Mouse (Mus musculus) kidney, adult 11 months (tissue): ENCODE measurements around the gene Cd38.
"Not testable (repeated sequence)": the region's sequence is repeated elsewhere in the genome, so short reads cannot be mapped to it uniquely, and the experiment has no call there.

Experiments
- DNase-seq: peaks from one replicate; pipeline ENCODE4 v3.0.0; 2022

Gene Cd38

DNA sequence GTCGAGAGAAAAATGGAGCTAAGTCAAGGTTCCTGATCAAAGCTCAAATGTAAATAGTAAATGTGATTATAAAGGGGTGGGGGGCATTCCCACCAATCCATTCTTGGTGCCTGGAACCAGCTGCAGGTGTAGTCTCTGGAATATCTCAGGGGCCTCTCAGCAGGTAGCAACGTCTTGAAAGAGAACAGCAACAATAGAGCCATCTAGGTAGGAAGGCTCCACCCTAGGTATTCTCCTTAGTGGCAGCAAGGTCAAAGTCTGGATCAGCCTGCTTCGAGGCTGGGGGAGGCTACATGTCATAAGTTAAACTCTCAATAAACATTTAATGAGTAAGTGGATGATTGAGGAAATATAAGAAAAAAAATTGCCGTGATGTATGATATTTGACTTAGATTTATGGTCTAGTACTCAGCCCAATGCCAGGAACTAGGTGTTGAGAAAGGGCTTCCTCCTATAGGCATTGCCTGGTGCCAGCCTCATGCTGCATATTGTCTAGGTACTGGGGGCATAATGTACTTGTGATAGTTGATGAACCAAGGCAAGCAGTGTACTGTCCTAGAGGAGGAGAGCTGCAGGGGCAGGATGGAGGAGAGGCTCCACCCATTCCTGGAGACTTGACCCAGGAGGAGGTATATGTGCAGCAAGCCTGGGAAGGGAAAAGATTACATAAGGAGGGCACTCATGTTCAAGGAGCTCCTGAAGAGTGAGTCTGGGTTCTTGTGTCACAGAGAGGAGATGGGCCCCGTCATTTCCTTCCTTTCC lies 7.5 kb upstream of the Cd38 start:
- no peak for DNase-seq

DNA sequence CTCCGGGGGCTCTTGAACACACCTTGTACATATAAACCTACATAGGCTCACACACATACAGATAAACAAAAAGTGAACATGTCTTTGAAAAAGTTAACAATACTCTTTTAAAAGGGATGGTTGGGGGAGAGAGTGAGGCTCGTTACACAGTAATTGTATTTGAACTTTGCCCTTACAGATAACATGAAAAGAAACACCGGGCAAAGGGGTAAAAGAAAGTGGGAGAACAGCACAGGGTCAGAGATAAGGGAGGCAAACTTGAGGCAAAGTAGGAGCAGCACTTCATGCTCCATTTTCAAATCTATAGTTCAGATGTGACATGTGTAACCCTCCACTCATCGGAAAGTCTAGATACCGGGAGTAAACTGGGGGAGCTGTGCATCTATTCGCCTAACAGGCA lies 4.7 kb upstream of the Cd38 start:
- DNase-seq: no peak

DNA sequence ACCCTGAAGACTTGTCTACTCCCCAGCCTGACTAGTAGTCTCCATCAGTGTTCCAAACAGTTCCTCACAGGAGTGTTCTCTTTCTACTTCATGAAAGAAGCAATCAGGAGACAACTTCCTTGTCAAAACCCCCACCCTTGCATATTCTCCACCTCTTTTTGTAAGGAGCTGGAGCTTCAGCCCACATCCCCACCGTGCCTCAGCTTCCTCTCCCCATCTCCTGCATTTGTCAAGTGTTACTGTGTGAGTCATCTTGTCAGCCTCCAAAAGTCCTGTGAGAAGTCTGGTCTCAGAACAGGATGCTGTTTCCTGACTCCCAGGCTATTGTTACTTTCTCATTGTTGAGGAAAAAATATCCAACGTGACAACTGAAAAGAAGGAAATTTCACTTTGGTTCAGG lies 3.0 kb upstream of the Cd38 start:
- peak; percentile 13 for DNase-seq

DNA sequence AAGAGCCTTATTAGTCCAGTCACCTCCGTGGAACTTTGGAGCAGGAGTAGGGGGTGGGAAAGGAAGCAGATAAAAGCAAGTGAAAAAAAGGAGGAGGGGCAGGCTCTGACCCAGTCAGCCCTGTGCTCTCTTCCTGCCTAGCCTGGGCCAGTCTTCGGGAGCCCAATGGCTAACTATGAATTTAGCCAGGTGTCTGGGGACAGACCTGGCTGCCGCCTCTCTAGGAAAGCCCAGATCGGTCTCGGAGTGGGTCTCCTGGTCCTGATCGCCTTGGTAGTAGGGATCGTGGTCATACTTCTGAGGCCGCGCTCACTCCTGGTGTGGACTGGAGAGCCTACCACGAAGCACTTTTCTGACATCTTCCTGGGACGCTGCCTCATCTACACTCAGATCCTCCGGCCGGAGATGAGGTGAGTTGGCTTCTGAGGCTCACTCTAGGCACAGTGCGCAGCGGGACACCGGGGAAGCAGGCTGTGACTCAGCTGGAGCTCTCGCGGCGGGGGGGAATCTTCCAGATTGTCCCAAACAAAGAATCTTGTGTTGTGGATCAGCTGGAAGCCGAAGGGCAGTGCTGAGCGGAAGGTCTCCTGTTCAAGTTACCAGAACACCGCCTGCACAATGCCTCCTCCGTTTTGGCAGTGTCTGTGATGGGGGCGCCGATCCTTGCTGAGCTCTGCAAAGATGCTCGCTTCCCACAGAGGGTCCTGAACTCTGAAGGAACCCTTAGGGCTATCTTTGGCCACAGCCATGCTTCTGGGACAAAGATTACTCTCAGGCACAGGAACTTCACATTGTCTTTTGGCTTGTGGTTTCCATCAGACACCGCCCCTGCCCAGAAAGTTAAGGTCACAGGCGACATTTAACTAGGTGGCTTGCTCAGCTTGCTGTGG lies 603 bp downstream of the Cd38 start:
- peak; percentile 13 for DNase-seq

DNA sequence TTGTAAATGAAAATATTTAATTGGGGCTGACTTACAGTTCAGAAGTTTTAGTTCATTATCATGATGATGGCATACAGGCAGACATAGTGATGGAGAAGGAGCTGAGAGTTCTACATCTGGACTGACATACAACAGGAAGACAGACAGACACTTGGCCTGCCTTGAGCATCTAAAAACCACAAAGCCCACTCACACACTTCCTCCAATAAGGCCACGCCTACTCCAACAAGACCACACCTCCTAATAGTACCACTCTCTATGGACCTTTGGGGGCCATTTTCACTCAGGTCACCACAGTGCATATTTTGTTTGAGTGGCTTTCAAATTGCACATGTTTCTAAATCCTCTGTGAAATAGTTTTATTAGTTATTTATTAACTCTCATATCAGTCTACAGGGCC lies 3.5 kb downstream of the Cd38 start:
- no peak for DNase-seq

DNA sequence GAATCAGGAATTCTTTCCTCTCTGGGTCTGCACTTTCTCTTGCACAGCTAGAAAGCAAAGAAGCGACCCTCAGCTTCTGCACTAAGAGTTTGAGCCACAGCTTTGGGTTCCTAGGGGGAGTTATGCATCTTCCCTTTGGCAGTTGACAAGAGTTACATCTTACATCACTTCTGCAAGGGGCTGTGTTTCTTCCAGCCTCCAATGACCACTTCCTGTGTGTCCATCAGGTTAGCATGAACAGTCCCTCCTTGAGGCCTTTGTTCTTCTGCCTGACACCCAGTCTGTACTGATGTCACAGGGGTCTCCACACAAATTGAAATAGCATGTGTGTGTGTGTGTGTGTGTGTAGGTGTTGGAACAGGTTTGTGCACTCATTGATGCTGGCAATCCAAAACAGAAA lies 4.3 kb downstream of the Cd38 start:
- DNase-seq: no peak

DNA sequence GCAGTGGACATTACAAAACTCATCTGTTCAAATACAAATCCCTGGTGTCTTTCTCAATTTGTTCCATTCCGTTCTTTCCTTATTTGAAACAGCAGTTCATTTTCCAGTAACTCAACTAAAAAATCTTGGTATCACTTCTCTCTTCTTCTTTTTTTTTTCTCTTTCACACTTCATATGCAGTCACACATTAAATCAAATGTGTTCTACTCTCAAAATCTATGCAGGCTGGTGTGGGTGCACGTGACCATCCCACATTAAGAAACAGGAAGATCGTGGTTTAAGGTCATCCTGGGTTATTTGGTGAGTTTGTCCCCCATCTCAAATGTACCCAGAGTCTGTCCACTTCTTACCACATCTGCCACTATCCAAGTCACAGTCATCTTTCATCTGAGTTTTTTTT lies 13.7 kb downstream of the Cd38 start:
- no peak for DNase-seq

DNA sequence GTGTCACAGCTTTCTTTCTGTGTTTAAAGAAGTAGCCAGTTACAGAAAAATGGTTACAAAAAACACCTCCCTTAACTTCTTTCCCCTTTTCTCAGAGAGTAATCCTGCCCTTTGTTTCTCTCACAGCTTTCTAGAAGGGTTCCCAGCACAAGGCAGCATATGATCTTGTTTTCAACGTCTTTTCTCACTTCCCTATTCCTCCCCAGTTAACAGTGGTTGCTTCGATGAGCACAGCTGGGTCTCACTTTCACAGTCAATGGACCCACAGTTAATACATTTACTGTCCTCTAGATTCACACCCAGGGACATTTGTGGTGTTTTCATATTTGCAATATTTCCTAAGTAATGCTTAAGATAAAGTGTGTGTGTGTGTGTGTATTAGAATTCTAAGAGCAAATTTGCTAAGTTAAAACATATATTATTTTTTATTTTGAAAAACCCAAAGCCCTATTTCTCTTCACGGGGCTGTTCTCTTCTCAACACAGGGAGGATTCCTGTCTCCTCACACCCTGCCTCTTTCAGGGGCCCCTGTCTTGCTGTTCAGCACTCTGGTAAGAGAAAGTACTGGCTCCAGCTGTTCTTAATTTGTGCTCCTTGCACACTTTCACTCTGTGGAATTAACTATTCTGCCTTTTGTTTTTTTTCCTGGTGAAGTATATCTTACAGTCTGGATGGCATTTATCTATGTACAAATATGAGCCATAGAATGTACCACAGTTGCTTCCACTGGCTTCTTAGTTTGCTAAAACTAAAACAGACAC lies 16.9 kb downstream of the Cd38 start:
- no peak for DNase-seq

DNA sequence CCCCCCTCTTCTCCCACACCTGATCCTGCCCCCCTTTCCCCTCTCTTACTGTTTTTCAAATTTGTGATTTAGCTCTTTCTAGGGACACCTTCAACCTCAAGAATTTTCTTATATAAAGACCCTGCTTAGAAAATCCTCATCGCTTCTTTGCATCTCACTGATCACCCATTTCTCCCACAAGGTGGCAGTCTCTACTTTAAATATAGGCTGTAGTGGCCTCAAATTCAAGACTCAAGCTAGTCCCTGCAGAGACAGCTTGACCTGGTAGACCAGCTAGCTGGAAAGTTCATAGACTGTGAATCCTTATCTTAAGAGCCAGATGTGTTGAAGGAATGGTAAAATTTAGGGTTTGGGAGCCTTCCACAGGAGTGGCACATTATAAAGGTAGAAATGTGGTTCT lies 24.0 kb downstream of the Cd38 start:
- DNase-seq: peak; percentile 26

DNA sequence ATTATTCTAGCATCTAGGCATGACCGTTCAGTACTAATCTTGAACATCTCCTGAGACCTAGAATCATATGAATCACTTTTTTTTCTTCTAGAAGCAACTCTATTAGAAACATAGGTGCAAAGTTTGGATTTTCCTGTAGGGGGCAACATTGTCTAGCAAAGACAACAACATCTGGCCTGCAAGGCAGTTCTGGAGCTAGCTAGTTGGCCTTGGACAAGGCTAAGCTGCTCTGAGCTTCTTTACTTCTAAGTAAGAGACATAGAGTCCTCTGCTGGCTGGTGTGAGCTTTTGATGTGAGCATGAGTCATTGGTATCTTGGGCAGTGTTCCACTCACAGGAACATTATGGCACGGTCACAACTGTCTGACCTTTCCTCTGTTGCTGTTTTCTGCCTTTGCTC lies 25.8 kb downstream of the Cd38 start:
- DNase-seq: peak; percentile 57

DNA sequence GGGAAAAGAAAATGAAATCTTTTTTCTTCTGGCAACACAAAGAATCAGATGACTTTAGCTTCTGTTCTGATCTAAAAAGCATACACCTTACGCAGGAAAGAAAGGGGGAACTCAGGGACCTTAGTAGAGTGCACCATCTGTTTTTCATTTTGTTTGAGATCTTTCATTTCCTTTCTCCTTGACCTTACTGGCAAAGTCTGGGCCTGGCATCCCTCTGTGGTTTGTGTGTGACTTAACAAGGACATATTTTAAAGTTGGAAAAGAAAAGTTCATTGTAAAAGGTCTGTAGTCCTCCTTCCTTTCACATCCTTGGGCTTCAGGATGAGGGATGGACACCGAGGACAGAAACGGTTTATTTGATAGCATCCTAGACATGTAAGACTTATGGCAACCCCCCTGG lies 27.6 kb downstream of the Cd38 start:
- DNase-seq: no peak

DNA sequence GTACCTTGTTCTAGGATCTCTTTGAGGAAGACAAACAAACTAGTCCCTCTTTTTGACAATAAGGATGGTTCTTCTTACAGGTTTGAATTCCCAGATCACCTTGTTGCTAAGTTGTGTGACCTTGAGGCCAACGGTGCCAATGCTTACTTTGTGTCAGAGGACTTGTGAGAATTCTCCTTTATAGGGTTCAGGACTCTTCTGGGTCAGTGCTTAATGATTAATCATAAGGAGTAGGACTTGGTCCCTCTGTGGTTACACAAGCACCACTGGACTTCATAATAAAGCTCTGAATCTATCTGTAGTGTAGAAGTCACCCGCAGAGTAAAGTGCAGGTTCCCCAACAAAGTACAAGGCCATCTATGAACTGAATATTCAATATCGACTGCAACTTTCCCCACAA lies 36.3 kb downstream of the Cd38 start:
- peak; percentile 77 for DNase-seq

DNA sequence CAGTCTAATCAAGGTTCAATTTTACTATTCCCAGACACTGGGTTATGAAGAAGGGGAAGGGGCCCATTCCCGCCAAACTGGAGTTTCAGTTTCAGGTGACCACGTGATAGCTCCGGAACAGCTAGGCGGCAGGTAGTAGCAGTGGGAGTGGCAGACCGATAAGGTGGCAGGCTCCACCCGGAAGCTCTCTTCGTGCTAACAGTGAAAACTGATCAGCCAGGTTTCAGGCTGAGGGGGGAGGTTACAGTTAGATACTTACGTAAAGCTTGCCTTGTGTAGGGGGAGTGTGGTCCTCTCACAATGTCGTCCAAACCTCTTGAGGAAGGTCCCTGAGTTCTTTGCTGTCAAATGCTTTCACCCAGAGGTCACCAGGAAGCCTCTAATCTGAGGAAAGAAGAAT lies 40.9 kb downstream of the Cd38 start:
- no peak for DNase-seq

DNA sequence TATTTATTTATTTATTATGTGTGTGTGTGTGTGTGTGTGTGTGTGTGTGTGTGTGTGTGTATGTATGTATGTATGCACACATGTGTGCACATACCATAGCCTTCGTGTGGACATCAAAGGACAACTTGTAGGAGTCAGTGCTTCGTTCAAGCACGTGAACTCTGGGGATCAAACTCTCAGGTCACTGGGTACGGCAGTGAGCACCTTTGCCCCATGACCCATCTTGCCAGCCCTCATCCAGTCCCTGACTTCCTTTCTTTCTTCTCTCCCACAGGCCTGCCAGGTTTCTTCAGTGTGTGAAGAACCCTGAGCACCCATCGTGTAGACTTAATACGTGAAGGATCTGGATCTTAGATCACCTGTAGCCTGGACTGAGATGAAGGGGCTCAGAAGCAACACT lies 41.7 kb downstream of the Cd38 start:
- peak; percentile 28 for DNase-seq

DNA sequence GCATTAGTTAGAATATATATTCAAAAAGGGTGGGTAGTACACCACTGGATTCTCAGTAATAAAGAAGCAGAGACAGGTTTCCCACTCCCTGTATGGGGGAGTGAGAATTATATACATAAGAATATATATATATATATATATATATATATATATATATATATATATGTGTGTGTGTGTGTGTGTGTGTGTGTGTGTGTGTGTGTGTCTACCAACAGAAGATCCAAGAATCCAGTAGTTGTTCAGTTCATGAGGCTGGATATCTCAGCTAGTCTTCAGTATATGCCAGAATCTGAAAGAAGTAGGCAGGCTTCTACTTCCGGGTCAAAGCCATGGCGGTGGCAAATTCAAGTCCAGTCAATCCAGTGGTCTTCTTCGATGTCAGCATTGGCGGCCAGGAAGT lies 44.5 kb downstream of the Cd38 start, which contains the start of gene Gm7879:
Gene Gm7879 (plus strand): TSS at position 301 of the 400 bp plus-strand sequence.
- not testable (repeated sequence) for DNase-seq

DNA sequence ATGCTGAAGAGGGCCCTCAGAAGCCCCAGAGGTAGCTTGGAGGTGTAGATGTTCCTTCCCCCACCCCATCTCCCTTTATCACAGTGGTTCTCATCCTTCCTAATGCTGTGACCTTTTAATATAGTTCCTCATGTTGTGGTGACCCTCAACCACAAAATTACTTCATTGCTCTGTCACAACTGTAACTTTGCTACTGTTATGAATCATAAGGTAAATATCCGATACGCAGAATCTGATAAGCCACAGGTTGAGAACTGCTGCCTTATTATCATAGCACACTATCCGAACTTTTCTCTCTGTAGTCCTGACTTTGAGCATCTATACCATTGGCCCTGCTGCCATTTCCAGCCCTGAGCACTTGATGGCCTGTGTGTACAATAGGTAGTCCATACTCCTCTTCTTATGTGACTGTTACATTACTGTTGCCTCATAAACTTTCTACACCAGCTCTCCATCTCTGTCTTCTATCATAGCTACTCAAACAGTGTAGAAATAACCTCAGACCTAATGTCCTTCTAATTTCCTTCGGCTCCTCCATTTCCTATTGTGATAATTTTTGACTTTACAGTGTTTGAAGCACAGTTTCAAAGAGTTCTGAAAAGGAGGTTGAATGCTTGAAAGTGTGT lies 47.0 kb downstream of the Cd38 start:
- DNase-seq: no peak

DNA sequence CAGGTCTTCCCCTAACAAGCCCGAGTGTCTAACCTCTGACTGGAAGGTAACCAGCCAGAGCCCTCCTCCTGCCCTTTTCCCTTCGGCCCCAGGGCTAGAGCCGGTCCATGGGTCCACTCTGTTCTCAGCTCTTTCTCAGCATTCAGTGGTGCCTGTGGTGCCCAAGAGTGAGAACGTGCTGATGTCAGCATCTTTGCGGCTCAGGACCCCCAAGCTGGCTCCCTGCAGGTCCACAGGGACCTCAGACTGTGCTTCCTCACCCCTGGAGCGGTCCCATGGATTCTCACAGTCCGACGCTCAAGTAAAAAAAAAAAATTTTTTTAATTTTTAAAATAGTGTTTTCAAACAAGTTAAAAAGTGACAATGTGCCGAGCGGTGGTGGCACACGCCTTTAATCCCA lies 53.5 kb downstream of the Cd38 start:
- peak; percentile 25 for DNase-seq

DNA sequence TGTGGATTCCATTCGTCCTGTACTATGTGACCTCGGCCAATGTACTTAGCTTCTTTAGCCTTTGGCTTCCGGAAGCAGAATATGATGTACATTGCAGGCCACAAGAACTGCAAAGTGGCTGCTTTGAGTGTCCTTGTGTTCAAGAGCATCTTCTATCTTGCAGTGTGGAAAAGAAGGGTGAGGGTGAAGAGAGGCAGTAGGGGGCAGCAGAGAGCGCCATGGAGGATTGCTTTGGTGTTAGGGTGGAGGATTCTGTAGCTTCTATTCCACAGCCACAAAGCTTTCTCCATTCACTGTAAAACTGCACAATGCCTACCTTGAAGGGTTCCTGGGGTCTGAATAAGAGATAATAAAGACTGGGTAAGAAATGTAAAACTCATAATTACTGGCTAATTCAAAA lies 55.6 kb downstream of the Cd38 start:
- peak; percentile 45 for DNase-seq

DNA sequence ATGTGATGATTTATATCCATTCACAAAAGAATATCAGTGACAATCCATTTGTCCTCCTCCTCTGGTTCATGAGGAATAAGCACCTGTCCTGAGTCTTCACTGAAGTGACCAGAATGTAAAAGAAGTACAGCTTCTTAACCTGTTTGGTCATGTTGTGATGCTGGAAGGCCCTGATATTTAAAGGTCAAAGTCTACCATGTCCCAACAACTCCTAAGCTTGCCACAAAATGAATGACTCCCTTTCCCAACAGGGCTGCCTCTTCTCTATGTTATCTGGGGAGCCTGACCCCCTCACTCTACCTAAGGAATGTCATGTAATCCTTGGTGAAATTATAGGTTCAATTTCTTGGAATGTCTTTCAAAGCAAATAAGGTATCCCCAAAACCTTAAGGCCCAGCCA lies 59.4 kb downstream of the Cd38 start:
- DNase-seq: no peak

DNA sequence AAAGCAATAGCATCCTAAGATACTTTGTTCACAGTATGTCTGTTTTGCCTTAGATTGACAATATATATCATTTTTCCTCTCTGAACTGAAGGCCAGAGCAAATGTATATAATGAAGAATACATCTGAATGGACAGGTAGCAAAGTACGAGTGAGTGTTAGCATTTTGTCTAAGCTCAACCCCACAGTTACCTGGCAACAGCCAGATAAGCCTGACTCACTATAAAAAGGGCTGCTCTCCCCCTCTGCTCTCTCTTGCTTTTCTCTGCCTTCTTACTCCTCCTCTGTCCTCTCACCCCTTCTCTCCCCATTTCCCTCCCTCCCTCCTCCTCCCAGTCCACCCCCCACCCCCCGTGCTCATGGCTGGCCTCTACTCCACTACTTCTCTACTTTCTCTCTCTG lies 64.9 kb downstream of the Cd38 start:
- DNase-seq: no peak

DNA sequence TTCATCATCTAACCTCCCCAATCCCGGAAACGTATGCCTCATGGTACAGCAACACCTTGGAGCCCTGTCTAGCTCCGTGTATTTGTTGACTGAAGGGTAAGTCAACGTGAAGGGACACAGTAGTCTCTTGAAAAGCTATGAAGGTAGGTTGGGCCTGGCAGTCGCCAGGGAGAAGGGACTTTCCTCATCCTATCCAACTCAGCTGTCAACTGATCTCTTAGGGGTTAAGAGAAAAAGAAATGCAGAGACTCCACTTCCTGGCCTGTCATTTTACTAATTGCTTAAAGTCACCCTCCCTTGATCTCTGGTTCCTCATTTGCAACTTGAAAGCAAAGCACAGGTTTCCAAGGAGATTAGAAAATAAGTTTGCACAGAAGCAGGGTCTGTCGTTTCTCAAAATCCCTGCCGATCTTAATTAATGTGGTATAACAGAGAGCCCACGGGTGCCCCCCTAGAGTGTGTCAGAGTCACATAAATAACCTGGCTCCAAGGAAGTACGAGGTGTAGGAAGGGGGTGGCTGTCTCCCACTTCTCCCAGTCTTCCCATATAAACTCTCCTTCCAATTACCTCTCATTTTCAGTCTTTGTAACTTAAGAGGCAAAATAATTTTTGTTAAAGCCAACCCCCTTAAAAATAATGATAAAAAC lies 79.1 kb downstream of the Cd38 start:
- DNase-seq: no peak

DNA sequence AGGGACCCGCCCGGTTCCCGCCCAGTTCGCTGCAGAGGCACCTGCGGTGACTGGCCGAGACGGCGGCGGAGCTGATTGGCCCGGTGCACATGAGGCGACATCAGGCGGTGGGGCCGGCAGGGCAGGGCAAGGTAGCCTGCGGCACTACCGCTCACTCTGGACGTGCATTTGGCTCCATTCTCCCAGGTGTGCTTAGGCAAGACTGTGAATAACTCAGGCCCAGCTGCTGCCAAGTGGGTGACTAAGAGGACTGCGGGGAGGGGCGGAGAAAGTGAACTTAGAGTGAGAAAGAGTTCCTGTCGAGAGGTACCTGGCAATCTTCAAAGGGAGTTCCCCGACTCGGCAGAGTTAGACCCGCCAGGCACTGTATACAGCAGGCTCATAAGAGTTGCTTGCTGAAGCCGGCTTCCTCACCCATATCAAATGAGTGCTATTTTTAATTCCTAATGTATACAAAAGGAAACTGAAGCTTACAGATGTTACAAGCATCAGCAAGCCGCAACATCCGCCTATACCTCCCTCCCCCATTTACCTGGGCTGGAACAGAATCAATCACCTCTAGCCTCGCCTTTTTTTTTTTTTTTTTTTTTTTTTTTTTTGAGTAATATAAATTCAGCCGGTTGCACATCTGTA lies 79.9 kb downstream of the Cd38 start:
- peak; percentile 92 for DNase-seq
